In the genomic region with DNA sequence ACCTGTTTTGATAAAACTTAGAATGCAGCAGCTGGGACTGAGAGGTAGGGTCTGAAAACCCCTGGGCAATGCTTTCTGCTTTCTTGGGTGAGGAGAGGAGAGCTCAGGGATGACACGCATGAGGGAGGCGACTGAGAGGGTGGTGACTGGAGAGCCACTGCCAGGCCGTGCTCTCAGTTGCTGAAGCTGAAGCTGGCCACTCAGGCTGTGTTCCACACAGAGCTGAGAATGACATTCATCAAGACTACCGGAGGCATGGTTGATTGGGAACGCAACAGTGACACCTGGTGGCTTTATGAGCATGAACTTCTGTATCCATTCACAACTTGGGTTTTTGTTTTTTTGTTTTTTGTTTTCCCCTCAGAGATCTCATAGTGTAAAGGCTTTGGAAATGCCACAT, we compare ENCODE assay signal across 8 mouse cellular contexts. TPM values are rescaled to one million over a fixed set of nuclear protein-coding genes. Genes with fewer than 3 reads are reported as not detected.
DNase-seq lines count a peak whose midpoint lies in the region; ATAC-seq and TF ChIP-seq lines count a peak whose summit lies in the region.

No protein-coding gene starts in this region.

- peak; percentile 90 for ATAC-seq in forebrain, embryonic 16.5 days
- ATAC-seq in hematopoietic stem cell, adult 5-6 weeks (replicated peaks in 1 of 2; ENCODE audit: insufficient read depth in 1 of 2, low FRiP score in 2 of 2, low TSS enrichment in 1 of 2, low read depth in 1 of 2, poor library complexity in 2 of 2, severe bottlenecking in 2 of 2) = peak; percentile 76 to 89
- ATAC-seq in erythroid progenitor cell, adult 5-6 weeks (replicated peaks; ENCODE audit: low FRiP score, poor library complexity, severe bottlenecking) = no peak

- no peaks in the 10 kb centered on the region for H3K9me3 ChIP-seq in forebrain, embryonic 16.5 days (ENCODE audit: control insufficient read depth, low read length)

- DNase-seq in MEL-GATA-1-ER (ENCODE audit: extremely low read depth, low read depth) = peak; percentile 40
- DNase-seq in c-Kit-positive CD71-positive TER-119-negative erythroid progenitor cells, embryonic 14.5 days (ENCODE audit: low read depth) = peak; percentile 40
- DNase-seq in layer of hippocampus, adult 2 months (ENCODE audit: low spot score in 2 of 2) = peak; percentile 55 to 66
- peak; percentile 73 for DNase-seq in lung, postnatal 10 days
- peak; percentile 46 for DNase-seq in retina, adult 2 months (ENCODE audit: low read depth, low spot score)

- H3K4me2 ChIP-seq in forebrain, embryonic 16.5 days (ENCODE audit: low read length) = no peak overlapping the region

- H3K27ac ChIP-seq in forebrain, embryonic 16.5 days (ENCODE audit: low read length) = no peak overlapping the region
- H3K27ac ChIP-seq in layer of hippocampus, adult 2 months = peak overlapping the region; percentile 64

- H3K4me3 ChIP-seq in forebrain, embryonic 16.5 days (replicated peaks; ENCODE audit: low read length) = no peak overlapping the region
- H3K4me3 ChIP-seq in layer of hippocampus, adult 2 months = peak overlapping the region; percentile 26; the same call in 1 of the 2 replicates

- WGBS in forebrain, embryonic 16.5 days = 3% methylated on average over 5 of the region's 5 CpGs

- TF ChIP-seq CTCF in layer of hippocampus, adult 2 months (conservative IDR thresholded peaks at IDR 0.05) = peak; percentile 90

- no peaks in the 10 kb centered on the region for H3K27me3 ChIP-seq in forebrain, embryonic 16.5 days (replicated peaks; ENCODE audit: control insufficient read depth, insufficient read depth, low read length)

- H3K4me1 ChIP-seq in forebrain, embryonic 16.5 days (replicated peaks; ENCODE audit: control insufficient read depth, insufficient read depth, low read length) = peaks cover 7% of the 10 kb centered on the region

- H3K9ac ChIP-seq in forebrain, embryonic 16.5 days (replicated peaks; ENCODE audit: low read depth, low read length) = no peak overlapping the region

- H3K36me3 ChIP-seq in forebrain, embryonic 16.5 days (ENCODE audit: control insufficient read depth, insufficient read depth) = no peaks in the 10 kb centered on the region

RNA-seq across cellular contexts. Expression of gene Svopl, which starts 19.4 kb away (rescaled TPM):
- 0.81 and 0.95 TPM in 2 replicates for polyA plus RNA-seq in forebrain, embryonic 16.5 days (2015; fragmentation: Nextera tagmentation; extraction: Ambion mirVana)
- total RNA-seq in hematopoietic stem cell, adult 5-6 weeks (2017) = not detected in 2 replicates
- total RNA-seq in layer of hippocampus, adult 2 months (2021) = under 1 TPM; 0.20 to 0.54 TPM
- not detected in 2 replicates for total RNA-seq in erythroid progenitor cell, adult 5-6 weeks (2015; ENCODE audit: low replicate concordance)
- total RNA-seq in erythroid progenitor cell, adult 5-6 weeks (2017; ENCODE audit: low replicate concordance) = not detected in 2 replicates

RNA-seq across cellular contexts. Expression of gene Tmem213, which starts 42.8 kb away (rescaled TPM):
- polyA plus RNA-seq in forebrain, embryonic 16.5 days (2015; fragmentation: Nextera tagmentation; extraction: Ambion mirVana) = not detected in 2 replicates
- total RNA-seq in hematopoietic stem cell, adult 5-6 weeks (2017) = not detected in 2 replicates
- total RNA-seq in layer of hippocampus, adult 2 months (2021) = not detected
- not detected in 2 replicates for total RNA-seq in erythroid progenitor cell, adult 5-6 weeks (2015; ENCODE audit: low replicate concordance)
- total RNA-seq in erythroid progenitor cell, adult 5-6 weeks (2017; ENCODE audit: low replicate concordance) = not detected in 2 replicates

RNA-seq across cellular contexts. Expression of gene Atp6v0a4, which starts 58.2 kb away (rescaled TPM):
- polyA plus RNA-seq in forebrain, embryonic 16.5 days (2015; fragmentation: Nextera tagmentation; extraction: Ambion mirVana) = 0.09 and 0.27 TPM in 2 replicates
- total RNA-seq in hematopoietic stem cell, adult 5-6 weeks (2017) = not detected in 2 replicates
- 1 to 10 TPM; 1.1 to 1.3 TPM for total RNA-seq in layer of hippocampus, adult 2 months (2021)
- total RNA-seq in erythroid progenitor cell, adult 5-6 weeks (2015; ENCODE audit: low replicate concordance) = not detected in 2 replicates
- total RNA-seq in erythroid progenitor cell, adult 5-6 weeks (2017; ENCODE audit: low replicate concordance) = not detected in 2 replicates
